Mouse (Mus musculus): Measurements from ENCODE around the gene Vmn1r40. TPM values are rescaled to one million over a fixed set of nuclear protein-coding genes. Genes with fewer than 3 reads are reported as not detected.

Vmn1r40 gene
- polyA plus RNA-seq, 1 experiment from 2014 or later, result not detected

DNA sequence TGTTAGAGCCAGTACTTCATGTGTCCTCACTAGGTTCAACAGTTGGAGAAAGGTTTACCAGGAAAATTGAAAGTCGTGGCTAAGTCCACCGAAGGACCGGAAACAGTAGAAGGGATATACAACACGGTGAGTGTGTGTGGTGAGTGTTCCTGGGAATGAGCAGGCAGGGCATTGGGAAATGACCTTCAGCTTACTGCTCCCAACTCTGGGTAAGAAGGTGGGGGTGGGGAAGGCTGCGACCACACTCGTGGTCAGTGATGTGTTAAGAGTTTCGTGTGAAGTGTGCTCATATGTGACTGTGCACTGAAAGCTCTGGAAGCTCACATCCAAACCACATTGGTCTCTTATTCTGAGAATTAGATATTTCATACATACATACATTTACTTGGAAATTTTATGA is 41.7 kb upstream of the Vmn1r40 start:
- no peaks in the 10 kb centered on the region for H3K4me1 ChIP-seq (ENCODE audit: insufficient read depth)
- DNase-seq, result no peak
- no peak for TF ChIP-seq CTCF (IDR thresholded peaks at IDR 0.05; ENCODE audit: low read depth)
- H3K27me3 ChIP-seq (ENCODE audit: insufficient read depth, low read length), result no peaks in the 10 kb centered on the region
- no peak overlapping the region for H3K9ac ChIP-seq
- no peaks in the 10 kb centered on the region for H3K9me3 ChIP-seq (ENCODE audit: low read depth, low read length)
- no peak overlapping the region for H3K4me2 ChIP-seq
- no peak overlapping the region for H3K4me3 ChIP-seq (ENCODE audit: low read depth, low read length)
- no peak overlapping the region for H3K27ac ChIP-seq (ENCODE audit: low read depth)
- WGBS, result 55% methylated on average over 7 of the region's 7 CpGs
- H3K36me3 ChIP-seq (ENCODE audit: insufficient read depth), result peaks cover 4% of the 10 kb centered on the region; the same call in 1 of the 2 replicates
- no peak for ATAC-seq (ENCODE audit: insufficient read depth)

DNA sequence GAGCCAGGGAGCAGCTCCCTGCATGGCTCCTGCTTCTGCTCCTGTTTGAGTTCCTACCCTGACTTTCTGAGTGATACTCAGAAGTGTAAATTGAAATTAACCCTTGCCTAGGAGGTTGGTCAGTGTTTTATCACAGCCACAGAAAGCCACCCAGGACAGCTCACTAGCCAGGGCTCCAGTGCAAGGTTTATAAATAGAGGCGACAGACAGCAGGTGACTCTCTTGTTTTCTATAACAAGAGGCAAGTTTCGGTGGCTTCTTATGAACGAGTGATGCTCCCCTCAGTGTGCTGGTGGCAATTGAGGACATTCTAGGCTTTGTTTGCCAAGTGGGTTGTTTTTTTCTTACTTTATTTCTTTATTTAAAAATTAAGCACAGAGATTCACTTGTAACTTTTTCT is 40.4 kb upstream of the Vmn1r40 start:
- WGBS, result 77% methylated on average over 3 of the region's 3 CpGs
- H3K4me2 ChIP-seq, result no peak overlapping the region
- H3K9me3 ChIP-seq (ENCODE audit: low read depth, low read length), result no peaks in the 10 kb centered on the region
- no peak for TF ChIP-seq CTCF (IDR thresholded peaks at IDR 0.05; ENCODE audit: low read depth)
- no peak overlapping the region for H3K4me3 ChIP-seq (ENCODE audit: low read depth, low read length)
- H3K36me3 ChIP-seq (ENCODE audit: insufficient read depth), result peaks cover 4% of the 10 kb centered on the region; the same call in 1 of the 2 replicates
- no peak overlapping the region for H3K9ac ChIP-seq
- ATAC-seq (ENCODE audit: insufficient read depth) (no peak), DNase-seq (no peak)
- H3K4me1 ChIP-seq (ENCODE audit: insufficient read depth), result no peaks in the 10 kb centered on the region
- no peaks in the 10 kb centered on the region for H3K27me3 ChIP-seq (ENCODE audit: insufficient read depth, low read length)
- H3K27ac ChIP-seq (ENCODE audit: low read depth), result no peak overlapping the region

DNA sequence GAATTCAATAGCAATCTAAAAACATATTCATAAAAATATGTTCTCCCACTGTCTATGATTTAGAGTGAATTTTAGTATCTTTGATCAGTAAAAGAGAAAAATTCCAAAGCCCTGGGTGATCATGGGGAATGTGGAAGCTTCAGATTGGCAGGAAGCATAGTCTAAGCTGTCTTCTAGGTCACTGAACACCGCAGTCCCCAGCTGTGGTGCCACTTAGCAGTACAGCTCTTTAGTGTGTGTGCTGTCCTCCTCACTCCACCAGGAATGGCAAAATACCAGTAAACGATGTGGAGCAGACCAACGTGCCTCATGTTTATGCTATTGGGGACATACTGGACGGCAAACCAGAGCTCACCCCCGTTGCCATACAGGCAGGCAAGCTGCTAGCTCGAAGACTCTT is 37.8 kb upstream of the Vmn1r40 start:
- Histone ChIP-seq H3K4me2 (no peak overlapping the region), H3K4me3 (ENCODE audit: low read depth, low read length) (no peak overlapping the region), H3K27me3 (ENCODE audit: insufficient read depth, low read length) (no peaks in the 10 kb centered on the region), H3K9me3 (ENCODE audit: low read depth, low read length) (no peaks in the 10 kb centered on the region), H3K9ac (no peak overlapping the region), H3K27ac (ENCODE audit: low read depth) (no peak overlapping the region), H3K4me1 (ENCODE audit: insufficient read depth) (no peaks in the 10 kb centered on the region), H3K36me3 (ENCODE audit: insufficient read depth) (no peaks in the 10 kb centered on the region)
- ATAC-seq (ENCODE audit: insufficient read depth) (no peak), DNase-seq (no peak)
- TF ChIP-seq CTCF (IDR thresholded peaks at IDR 0.05; ENCODE audit: low read depth), result no peak
- WGBS, result 77% methylated on average over 6 of the region's 6 CpGs

- ATAC-seq (ENCODE audit: insufficient read depth), result no peak
- H3K9me3 ChIP-seq (ENCODE audit: low read depth, low read length), result no peaks in the 10 kb centered on the region
- no peak overlapping the region for H3K9ac ChIP-seq
- no peaks in the 10 kb centered on the region for H3K36me3 ChIP-seq (ENCODE audit: insufficient read depth)
- no peaks in the 10 kb centered on the region for H3K27me3 ChIP-seq (ENCODE audit: insufficient read depth, low read length)
- DNase-seq, result no peak
- 73% methylated on average over 6 of the region's 6 CpGs for WGBS
- no peak for TF ChIP-seq CTCF (IDR thresholded peaks at IDR 0.05; ENCODE audit: low read depth)
- no peak overlapping the region for H3K4me2 ChIP-seq
- no peak overlapping the region for H3K4me3 ChIP-seq (ENCODE audit: low read depth, low read length)
- H3K27ac ChIP-seq (ENCODE audit: low read depth), result no peak overlapping the region
- no peaks in the 10 kb centered on the region for H3K4me1 ChIP-seq (ENCODE audit: insufficient read depth)
These were observed 35.9 kb upstream of the Vmn1r40 start for GRCm38 (mm10) chr6:89671431-89671830.

DNA sequence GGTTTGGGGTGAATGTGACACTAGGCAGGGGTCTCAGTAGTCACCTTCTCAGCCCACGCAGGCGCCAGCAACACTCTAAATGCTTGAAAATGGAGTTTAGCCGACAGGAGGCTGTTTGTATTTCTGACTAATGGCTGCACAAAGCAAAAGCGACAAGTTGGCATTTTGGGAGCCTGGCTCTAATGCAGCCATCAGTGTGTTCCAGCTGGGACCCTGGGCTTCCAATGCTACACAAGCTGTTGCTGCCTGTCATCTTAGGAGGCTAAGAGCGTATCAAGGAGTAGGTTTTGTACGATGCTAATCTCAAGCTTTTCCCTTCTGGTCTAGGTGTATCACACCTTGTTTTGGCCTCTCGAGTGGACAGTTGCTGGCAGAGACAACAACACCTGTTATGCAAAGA is 34.7 kb upstream of the Vmn1r40 start:
- Histone ChIP-seq H3K9me3 (ENCODE audit: low read depth, low read length) (no peaks in the 10 kb centered on the region), H3K27ac (ENCODE audit: low read depth) (no peak overlapping the region), H3K27me3 (ENCODE audit: insufficient read depth, low read length) (no peaks in the 10 kb centered on the region), H3K4me3 (ENCODE audit: low read depth, low read length) (no peak overlapping the region), H3K4me2 (no peak overlapping the region), H3K36me3 (ENCODE audit: insufficient read depth) (no peaks in the 10 kb centered on the region), H3K4me1 (ENCODE audit: insufficient read depth) (no peaks in the 10 kb centered on the region), H3K9ac (no peak overlapping the region)
- DNase-seq (no peak), ATAC-seq (ENCODE audit: insufficient read depth) (no peak)
- no peak for TF ChIP-seq CTCF (IDR thresholded peaks at IDR 0.05; ENCODE audit: low read depth)
- 82% methylated on average over 7 of the region's 7 CpGs for WGBS

- DNase-seq, result no peak
- no peak overlapping the region for H3K9ac ChIP-seq
- no peaks in the 10 kb centered on the region for H3K27me3 ChIP-seq (ENCODE audit: insufficient read depth, low read length)
- H3K9me3 ChIP-seq (ENCODE audit: low read depth, low read length), result no peaks in the 10 kb centered on the region
- 80% methylated on average over 11 of the region's 11 CpGs for WGBS
- H3K36me3 ChIP-seq (ENCODE audit: insufficient read depth), result no peaks in the 10 kb centered on the region
- no peak for ATAC-seq (ENCODE audit: insufficient read depth)
- no peak for TF ChIP-seq CTCF (IDR thresholded peaks at IDR 0.05; ENCODE audit: low read depth)
- no peak overlapping the region for H3K4me2 ChIP-seq
- no peak overlapping the region for H3K27ac ChIP-seq (ENCODE audit: low read depth)
- no peak overlapping the region for H3K4me3 ChIP-seq (ENCODE audit: low read depth, low read length)
- H3K4me1 ChIP-seq (ENCODE audit: insufficient read depth), result no peaks in the 10 kb centered on the region
These were observed 34.1 kb upstream of the Vmn1r40 start for GRCm38 (mm10) chr6:89673135-89673780.

DNA sequence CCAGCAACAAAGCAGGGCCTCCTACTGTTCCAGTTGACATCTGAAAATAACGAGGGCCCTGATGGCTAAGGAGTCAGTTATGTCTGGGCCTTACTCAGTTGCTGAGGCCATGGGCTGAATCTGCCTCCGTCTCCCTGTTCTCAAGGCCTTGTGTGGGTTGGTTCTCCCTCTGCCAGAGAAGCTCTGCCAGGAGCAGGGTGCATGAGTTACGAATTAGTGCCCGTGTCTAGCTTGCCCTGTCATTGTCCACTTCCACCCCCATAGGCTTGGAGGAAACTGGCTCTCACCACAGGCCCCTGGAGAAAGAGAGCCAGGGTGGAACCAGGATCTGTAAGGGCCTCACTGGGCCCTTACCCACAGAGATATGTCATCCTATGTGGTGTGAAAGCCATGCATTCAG is 28.8 kb upstream of the Vmn1r40 start:
- no peak for ATAC-seq (ENCODE audit: insufficient read depth)
- Histone ChIP-seq H3K27me3 (ENCODE audit: insufficient read depth, low read length) (no peaks in the 10 kb centered on the region), H3K36me3 (ENCODE audit: insufficient read depth) (no peaks in the 10 kb centered on the region), H3K4me1 (ENCODE audit: insufficient read depth) (no peaks in the 10 kb centered on the region), H3K4me3 (ENCODE audit: low read depth, low read length) (no peak overlapping the region), H3K9ac (no peak overlapping the region), H3K4me2 (no peak overlapping the region), H3K27ac (ENCODE audit: low read depth) (no peak overlapping the region), H3K9me3 (ENCODE audit: low read depth, low read length) (no peaks in the 10 kb centered on the region)
- 78% methylated on average over 4 of the region's 4 CpGs for WGBS
- no peak for TF ChIP-seq CTCF (IDR thresholded peaks at IDR 0.05; ENCODE audit: low read depth)
- no peak for DNase-seq
